Mouse (Mus musculus): ENCODE results near the gene Zbtb7b.
A peak's percentile ranks its signal among the peaks of the same experiment; 100 is the strongest.

Zbtb7b gene

DNA sequence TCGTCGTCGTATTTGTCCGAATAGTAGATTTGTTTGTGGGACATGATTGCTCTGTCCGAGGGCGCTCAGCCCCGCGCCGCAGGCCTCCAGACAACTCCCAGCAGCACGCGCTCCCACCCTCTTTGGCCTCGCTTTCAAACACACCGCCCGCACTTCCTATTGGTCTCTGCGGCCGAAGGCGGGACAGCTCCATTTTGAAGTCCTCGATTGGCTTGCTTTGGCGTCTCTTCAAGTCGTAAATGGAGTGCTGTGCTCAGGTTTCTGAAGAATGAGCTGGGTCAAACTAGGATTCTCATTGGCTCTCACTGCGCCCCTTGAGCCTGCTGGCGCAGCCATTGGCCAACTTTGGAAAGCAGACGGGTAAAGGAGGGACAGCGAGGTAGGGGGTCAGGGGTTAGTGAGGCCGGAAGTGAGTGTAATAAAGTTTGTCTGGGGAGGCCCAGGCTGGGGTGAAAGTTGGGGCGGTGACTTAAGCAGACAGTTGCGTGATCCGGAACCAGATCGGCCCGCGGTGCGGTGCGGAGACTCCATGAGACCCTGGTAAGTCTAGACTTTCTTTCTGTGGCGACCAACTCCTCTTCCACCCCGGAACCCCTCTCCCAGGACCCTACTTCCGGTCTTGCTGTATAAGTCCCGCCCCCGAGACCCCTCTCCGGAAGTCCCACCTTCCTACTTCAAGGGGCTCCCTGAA is 23.7 kb upstream of the Zbtb7b start, which contains the start of the genes Cks1b and Shc1:
Gene Cks1b, minus strand, starts transcription at position 214 of the 691 bp plus-strand sequence.
Gene Shc1, plus strand, starts transcription at position 274 of the 691 bp plus-strand sequence.
- DNase-seq (ENCODE audit: low spot score in 2 of 2), result peak; percentile 80 to 85

DNA sequence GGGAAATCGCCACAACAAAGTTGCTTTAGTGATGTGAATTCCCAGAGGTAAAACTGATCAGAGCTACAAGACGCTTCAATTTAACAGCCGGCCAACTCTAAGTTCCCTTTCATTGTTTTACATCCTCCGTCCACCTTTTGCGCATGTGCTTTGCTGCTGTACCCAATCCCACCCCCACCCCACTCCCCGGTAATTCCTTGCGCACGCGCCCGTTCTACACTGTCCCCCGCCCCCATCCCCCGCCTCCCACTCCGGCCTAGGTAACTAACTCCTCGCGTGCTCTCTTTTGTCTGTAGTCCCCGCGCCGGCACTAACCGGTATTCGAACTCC is 23.2 kb upstream of the Zbtb7b start:
- no peak for DNase-seq (ENCODE audit: low spot score in 2 of 2)

DNA sequence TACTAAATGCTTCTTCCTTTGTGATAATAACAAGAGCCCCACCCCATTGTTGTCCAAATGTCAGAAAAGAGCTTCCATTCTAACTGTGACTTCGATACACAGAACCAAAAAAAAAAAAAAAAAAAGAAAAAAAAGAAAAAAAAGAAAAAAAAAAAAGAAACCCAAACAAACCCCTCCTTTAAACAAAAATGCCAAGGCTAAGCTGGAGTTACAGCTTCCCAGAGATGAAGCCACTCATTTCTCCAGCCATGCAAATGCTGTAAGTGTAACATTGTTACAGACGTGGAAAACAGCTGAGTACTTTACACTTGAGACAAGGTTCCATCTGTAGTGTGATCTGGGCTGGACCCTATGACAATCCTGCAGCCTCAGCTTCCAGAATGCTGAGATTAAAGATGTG is 22.6 kb upstream of the Zbtb7b start:
- no peak for DNase-seq (ENCODE audit: low spot score in 2 of 2)

DNA sequence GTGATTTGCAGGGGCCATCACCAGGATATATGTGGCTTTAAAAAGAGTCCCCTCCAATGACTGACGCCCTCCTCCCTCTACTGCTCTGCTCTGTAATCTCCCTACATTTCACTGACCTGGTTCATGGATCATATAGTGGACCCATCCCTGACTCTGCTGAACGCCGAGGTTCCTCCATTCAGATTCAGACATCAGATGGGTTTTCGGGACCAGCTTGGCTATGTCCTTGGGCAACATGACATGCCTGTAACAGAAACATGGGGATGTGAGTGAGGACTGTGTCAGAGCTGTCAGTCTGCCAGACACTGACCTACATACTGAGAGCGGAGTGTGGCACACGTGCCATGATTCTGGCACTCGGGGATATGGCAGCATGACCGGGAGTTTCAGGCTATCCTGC is 21.6 kb upstream of the Zbtb7b start:
- no peak for DNase-seq (ENCODE audit: low spot score in 2 of 2)

DNA sequence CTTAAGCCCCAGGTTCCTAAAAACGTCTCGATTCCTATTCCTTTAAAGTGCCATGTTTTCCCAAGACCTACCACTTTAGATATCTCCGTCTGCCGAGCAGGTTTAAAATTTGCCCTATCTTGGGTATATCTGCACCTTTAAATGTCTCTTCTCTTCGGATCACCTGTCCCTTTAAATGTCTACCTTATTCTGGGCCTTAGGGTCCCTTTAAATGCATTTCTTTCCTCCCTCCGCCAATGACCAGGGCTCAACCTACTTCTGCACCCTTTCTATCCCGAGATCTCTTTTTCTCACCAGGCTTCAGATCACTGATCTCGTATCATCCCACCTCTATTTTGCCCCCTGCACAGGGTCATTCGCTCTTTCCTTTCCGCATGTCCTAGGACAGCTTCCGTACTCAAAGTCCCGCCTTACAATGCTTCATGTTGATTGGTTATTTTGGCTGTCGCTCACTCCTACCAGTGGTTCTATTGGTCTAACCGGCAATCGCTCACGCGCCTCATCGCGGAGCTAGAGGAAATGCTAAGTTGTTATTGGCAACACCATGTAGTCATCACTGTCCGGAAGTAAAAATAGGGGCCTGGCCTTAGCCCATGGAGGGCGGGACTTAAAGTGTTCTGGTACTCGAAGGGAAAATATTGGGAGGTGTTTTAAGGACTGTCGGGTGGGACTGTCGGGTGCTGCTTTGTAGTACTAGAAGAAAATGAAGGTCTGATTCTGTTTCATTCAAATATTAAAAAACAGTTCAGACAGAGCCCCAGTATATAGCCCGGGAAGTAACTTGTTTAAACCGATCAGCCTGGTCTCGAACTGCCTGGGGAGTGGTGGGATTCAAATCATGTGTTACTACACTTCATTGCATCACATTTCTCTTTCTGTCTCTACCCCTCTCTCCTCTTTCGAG is 17.2 kb upstream of the Zbtb7b start, which contains the start of gene Flad1:
Gene Flad1, minus strand, starts transcription at position 381 of the 904 bp plus-strand sequence.
- peak; percentile 100 for DNase-seq (ENCODE audit: low spot score in 2 of 2)

DNA sequence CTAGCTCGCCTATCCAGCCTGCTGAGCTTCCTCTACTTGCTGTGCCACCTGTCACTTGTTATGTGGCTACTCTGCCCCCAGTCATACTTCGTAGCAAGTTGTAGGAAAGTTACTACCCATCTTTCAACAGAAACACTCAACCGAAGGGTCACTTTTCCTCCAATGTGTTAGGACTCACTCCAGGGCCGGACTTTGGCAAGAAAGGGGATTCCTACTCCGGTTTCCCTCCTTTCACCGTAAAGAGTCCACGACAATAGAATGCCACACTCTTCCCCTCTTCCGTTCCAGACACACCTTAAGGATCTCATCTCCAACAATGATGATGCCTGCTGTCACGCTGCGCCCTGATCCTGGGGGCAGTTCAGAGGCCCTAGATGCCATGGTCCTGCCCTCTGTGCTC is 16.3 kb upstream of the Zbtb7b start:
- no peak for DNase-seq (ENCODE audit: low spot score in 2 of 2)

DNA sequence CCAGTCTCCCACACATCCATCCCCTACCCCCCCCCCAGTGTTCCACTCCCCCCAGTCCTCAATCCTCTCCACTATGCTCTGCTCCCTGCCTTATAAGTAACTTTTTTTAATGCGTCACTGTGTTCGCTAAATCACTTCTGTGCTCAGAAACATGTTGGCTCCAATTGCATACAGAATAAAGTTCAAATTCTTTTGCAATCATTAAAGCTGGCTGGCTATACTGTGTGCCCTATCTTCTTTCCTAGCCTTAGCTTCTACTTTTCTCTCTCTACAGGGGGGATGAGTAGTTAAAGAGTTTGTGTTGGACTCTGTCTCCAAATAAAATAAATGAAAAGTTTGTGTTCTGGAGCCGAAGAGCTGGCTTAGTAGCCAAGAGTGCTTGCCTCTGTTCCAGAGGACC is 15.1 kb upstream of the Zbtb7b start:
- DNase-seq (ENCODE audit: low spot score in 2 of 2), result no peak

DNA sequence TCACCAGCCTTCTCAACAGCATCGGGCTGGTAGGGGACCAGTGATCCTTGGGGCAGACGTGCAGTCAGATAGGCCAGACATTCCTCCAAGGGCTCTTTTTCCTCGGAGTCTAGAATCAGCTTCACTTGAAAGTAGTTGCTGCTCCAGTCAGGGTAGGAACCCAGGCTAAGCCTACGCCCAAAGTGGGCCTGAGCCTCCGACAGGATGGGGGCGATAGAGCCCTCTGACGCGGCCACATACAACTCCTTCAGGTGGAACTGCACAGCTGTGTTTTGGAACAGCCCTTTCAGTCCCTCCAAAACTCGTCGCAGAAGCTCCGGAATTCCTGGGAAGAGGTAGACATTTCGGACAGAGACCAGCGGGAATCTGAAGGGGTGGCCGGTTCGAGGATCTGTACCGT is 13.9 kb upstream of the Zbtb7b start:
- DNase-seq (ENCODE audit: low spot score in 2 of 2), result no peak

DNA sequence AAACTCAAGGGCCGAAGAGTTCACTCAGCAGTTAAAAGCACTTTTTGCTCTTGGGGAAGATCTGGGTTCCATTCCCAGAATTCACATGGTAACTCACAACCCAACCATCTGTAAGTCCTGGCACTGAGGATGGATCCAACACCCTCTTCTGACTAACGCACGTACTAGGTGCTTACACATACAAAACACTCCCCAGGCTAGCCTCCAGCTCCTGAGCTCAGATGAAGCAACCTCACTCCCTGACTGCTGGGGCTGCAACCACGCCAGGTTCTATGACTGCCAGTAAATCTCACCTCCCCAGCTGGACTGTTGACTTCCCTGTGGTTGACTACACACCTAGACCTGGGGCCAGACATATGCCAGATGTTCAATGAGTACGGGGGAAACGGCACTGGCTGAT is 12.3 kb upstream of the Zbtb7b start:
- DNase-seq (ENCODE audit: low spot score in 2 of 2), result no peak

DNA sequence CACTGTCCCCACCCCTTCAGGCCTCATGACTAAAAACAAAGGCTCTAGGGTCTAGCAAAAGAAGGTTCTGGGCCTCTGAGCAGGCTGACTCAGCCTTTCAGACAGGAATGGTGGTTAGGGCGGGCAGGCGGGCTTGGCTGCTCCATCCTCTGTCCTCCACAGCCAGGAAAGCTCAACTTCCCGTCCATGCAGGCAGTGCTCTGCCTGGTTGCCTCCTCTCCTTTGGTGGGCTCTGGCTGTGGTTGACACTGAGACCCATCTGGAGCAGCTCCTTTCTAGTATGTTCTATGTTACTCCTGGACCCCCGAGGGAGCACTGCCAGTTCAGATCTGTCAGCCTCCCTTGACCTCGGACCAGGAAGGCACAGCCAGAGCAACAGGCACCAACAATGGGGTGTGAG is 8.1 kb upstream of the Zbtb7b start, which contains the start of gene Lenep:
Gene Lenep, minus strand, starts transcription at position 101 of the 400 bp plus-strand sequence.
- no peak for DNase-seq (ENCODE audit: low spot score in 2 of 2)

DNA sequence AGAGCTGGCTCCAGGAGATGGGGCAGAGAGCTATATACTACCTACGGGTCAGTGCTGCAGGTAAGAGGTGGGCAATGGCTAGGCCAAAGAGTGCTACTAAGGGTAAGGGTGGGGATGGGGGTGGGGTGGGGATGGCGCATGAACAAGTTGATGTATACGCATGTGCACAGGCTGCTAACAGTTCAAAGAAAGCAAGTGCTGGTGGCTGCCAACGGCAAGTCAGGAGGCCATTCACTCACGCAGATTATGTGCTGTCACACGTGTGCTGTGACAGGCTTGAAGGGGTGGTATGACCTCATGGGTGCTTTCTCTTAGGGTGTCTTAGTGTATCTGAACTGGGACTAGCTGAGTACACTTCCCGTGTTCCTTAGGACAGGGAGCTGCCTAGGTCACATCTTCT is 6.8 kb upstream of the Zbtb7b start:
- no peak for DNase-seq (ENCODE audit: low spot score in 2 of 2)

DNA sequence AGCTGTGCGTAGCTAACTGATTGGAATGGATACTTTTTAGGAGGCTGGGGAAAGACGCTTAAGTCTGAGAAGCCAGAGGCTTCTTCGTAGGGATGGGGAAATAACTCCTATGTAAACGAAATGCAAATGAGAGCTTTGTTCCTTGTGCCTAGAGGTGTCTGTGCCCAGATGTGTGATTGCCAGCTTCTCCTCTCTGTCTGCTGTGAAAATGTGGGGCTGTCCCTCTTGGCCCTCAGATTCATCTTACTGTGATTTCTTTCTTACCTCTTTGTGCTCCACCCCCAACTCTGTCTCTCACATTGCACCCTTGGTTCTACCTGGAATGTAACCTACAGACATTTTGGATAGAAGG is 2.1 kb upstream of the Zbtb7b start:
- no peak for DNase-seq (ENCODE audit: low spot score in 2 of 2)

DNA sequence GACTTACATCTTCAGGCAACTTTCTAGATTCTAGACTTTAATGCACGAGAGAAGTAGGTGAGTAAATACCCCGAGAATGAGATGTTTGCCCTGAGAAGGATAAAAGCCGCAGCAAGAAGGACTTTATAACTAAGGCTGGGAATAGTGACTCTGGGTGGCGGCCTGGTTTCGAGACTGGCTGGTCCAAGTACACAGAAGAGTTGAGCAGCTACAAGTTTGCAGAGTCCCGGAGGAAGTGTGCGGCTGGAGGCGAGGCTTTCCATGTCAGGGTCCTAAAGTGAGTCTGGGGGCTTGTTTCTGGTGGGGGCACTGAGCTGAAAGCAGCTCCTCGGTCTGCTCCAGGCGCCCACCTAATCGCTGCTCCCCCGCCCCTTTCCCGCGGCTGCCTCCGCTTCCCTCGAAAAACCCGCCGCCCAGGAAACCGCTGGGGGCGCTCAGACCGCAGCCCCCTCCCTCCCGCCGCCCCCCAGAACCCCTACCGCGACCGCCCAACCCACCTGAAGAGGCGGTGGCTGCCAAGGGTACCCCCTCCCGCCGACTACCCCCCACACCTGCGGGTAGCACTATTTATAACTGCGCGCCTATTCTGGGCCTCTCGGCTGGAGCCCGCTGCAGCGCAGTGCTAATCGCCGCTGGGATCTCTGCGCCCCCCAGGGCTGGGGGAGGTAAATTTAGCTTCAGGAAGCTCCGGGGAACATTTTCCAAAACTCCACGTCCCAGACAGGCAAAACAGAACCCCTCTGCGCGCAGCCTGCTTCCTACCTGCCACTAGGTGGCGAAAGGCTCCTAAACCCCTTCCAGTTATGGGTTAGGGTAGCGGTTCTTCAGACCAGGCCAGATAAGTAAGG is 1.5 kb upstream of the Zbtb7b start:
- DNase-seq (ENCODE audit: low spot score in 2 of 2), result peak; percentile 41 to 52

DNA sequence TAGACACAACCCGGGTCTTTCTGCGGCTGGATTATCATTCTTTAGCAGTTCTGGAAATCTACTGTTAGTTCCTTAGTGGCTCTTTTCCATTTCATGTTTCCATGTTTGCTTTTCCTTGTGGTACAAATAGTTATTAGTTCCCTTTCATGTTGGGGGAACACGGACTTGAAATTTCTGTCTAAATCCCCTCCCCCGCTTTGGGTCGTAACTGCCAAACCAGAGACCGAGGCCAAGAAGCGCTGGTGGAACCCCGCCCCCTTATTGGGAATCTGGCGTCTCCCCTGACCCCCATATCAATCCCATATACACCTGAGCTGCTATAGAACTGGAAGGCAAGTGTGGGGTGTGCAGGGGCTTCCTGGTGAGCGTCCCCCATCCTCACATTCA is 836 bp upstream of the Zbtb7b start:
- no peak for DNase-seq (ENCODE audit: low spot score in 2 of 2)

DNA sequence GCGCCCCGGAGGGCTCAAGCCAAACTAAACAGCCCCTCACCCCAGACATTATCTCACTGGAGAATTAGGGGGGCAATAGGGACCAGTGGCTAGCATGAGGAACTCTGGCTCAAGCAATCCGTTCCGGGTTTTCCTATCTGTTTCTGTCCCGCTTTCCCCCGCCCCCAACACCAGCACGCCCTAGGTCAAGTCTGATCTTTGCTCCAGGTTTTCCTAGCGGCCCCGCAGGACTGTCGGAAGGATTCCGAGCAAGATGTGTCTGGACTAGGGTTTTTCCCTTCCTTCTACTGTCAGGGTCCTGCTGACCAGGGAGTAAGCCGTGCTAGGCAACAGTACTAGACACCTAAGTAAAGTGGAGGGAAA is 299 bp upstream of the Zbtb7b start:
- peak in 1 of 2 experiments; percentile 42 for DNase-seq (ENCODE audit: low spot score in 2 of 2)

DNA sequence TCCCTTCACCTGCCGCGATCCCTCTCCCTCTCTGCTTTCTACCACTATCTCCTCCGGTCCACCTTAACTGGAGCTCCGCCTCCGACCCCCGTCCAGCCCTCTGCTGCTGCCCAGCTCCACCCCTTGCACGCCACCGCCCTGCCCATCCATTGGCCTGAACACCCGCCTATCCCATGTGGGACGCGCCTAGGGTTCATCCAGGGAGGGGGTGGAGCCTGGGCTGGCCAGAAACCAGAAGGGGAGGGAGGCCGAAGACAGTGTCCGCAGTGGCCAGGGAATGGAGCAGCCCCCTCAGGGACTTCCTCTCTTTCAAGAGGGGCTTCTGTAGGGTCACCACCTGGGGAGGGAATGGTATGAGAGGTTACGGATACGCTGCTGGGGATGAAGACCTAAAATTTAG is 971 bp downstream of the Zbtb7b start:
- DNase-seq (ENCODE audit: low spot score in 2 of 2), result peak; percentile 85 to 93

DNA sequence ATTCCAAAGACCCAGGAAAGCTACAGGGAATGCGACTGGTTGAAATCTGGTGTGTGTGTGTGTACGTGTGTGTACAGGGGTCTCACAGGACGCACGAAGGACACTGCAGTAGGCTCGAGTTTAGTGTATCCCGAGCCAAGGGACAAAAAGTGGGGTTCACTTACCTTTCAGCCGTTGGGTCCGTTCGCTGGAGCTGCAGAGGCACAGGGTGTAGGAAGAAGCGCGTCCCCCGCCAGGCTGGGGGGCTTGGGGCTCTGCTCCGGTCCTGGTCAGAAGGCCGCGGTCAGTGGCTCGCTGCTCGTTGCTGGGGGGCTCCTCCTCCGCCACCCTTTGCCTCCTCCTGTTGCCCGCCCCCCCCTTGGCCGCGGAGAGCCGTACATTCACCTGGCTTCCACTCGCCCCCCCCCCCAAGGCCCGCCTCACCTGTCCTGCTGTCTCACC is 1.7 kb downstream of the Zbtb7b start:
- DNase-seq (ENCODE audit: low spot score in 2 of 2), result no peak

DNA sequence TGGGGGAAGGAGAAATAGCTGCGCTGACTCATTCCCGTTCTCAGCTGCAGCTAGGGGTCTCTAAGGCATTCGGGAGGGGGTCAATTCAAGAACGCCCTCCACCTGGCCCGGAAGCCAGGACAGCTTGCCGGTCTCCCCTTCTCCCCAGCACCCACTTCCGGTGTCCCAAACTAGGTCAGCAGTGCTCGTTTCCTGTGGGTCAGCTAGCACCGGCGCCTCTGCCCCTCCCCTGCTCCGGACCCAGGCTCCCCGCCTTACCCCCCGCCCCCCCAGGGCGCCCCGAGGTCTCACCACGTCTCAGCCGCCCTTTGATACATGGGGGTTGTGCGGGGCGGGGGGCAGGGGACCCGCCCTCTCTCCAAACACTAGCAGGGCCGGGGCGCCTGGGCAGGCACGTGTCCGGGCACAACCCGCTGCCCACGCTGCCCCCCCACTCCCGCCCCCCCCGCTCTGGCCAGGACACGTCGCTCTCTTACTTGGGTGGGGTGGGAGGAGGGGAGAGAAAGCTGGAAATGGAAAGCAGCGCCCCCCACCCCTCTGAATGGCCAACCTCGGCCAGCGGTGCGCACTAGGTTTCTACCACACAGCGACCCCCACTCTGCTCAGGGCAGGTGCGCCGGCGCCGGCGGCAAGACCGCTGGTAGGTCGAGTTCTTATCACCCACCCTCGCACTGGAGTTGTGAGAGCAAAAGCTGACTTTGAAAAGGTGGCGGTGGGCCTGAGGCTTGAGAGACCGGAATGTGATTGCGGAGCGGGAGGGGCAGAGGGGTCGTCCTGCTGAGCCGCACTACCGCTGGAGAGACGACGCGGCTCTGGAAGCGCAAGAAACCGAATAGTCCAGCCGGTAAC is 2.7 kb downstream of the Zbtb7b start:
- no peak for DNase-seq (ENCODE audit: low spot score in 2 of 2)

DNA sequence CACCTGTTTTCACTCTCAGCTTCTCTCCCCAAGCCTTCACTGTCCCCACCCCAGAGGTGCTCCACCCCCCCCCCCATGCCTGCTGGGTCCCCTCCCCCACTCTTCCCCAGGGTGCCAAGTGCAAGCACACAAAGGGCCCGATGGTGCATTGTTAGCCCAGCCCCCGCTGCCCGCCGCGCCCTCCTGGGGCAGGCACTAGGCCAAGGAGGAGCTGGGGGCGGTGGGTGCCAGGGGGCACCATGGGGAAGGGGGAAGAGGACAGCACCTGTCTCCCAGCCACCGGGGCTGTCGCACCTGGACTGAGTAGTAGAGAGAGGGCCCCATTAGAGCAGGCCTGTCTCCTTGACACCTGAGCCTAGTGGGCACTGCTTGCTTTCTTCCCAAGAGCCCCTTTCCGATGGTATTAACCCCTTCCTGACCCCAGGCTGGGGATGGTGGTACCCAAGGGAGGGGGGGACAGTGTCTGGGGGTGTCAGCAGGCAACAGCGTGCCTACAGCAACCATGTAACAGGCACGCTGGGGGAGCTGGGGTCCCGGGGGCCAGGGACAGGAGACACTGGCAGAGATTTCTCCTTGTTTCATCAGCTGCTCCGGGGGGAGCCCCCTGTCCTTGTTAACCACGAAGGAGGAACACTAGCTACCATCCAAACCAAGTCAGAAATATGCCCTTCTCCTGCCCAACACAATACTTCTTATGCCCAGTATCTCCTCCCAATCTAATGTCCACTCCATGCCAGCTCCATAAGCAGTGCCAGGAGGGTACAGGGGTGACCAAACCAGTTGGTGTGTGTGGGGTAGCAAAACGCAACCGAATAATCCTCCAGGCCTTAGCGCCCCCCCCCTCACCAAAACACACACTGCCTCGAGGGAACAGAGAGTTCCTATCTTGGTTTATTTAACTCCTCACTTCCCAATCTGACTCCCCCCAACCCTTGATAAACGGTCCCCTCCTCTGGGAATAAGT is 3.6 kb downstream of the Zbtb7b start:
- DNase-seq (ENCODE audit: low spot score in 2 of 2), result no peak

DNA sequence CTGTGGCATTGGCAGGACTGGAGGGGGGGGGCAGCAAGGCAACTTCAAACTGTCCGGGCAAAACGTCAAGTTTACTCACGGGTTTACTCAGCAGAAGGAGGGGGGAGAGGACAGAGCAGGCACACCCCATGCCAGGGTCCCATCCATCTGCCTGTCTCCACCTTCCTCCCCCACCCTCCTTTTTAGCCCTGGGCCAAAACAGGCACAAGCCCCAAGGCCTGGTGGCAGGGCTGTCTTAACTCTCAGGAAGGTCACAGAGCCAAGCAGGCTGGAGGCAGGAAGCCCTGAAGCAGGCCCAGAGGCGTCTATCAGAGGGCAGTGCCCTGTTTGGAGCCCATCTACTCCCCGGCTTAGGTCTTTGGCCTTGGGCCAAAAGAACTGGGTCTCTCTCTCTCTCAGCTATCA is 4.5 kb downstream of the Zbtb7b start:
- DNase-seq (ENCODE audit: low spot score in 2 of 2), result no peak
